Mouse (Mus musculus): ENCODE data around the gene Krtap1-3. TPM values are rescaled to one million over a fixed set of nuclear protein-coding genes. Genes with fewer than 3 reads are reported as not detected.

Gene Krtap1-3
- polyA plus RNA-seq, 1 experiment from 2014 or later = not detected

GRCm38 (mm10) chr11:99585096-99585495, 6.0 kb downstream of the Krtap1-3 start:
- Histone ChIP-seq H3K4me3 (no peak overlapping the region), H3K27me3 (ENCODE audit: low read depth, poor library complexity, severe bottlenecking) (no peaks in the 10 kb centered on the region), H3K4me1 (no peaks in the 10 kb centered on the region), H3K36me3 (no peaks in the 10 kb centered on the region), H3K27ac (no peak overlapping the region), H3K9me3 (replicated peaks) (no peaks in the 10 kb centered on the region)
- no peak for DNase-seq (ENCODE audit: low spot score)
- WGBS = 95% methylated on average over 7 of the region's 7 CpGs

- H3K36me3 ChIP-seq = no peaks in the 10 kb centered on the region
- no peak within 1 kb of the TSS for H3K27ac ChIP-seq
- 75% methylated on average over 5 of the region's 5 CpGs for WGBS
- H3K4me3 ChIP-seq = no peak within 1 kb of the TSS
- no peaks in the 10 kb centered on the region for H3K27me3 ChIP-seq (ENCODE audit: low read depth, poor library complexity, severe bottlenecking)
- no peaks in the 10 kb centered on the region for H3K9me3 ChIP-seq (replicated peaks)
- no peaks in the 10 kb centered on the region for H3K4me1 ChIP-seq
- no peak for DNase-seq (ENCODE audit: low spot score)
Measured at GRCm38 (mm10) chr11:99583245-99583704, 7.9 kb downstream of the Krtap1-3 start, which contains the start of gene Krtap1-4. TSS of gene Krtap1-4 (minus strand) at chr11:99583654.

GRCm38 (mm10) chr11:99581564-99581963, 9.6 kb downstream of the Krtap1-3 start:
- DNase-seq (ENCODE audit: low spot score) = no peak
- no peaks in the 10 kb centered on the region for H3K27me3 ChIP-seq (ENCODE audit: low read depth, poor library complexity, severe bottlenecking)
- WGBS = 88% methylated on average over 6 of the region's 6 CpGs

GRCm38 (mm10) chr11:99581051-99581450, 10.1 kb downstream of the Krtap1-3 start:
- Histone ChIP-seq H3K27ac (no peak overlapping the region), H3K27me3 (ENCODE audit: low read depth, poor library complexity, severe bottlenecking) (no peaks in the 10 kb centered on the region), H3K36me3 (no peaks in the 10 kb centered on the region), H3K4me3 (no peak overlapping the region), H3K4me1 (no peaks in the 10 kb centered on the region), H3K9me3 (replicated peaks) (no peaks in the 10 kb centered on the region)
- no peak for DNase-seq (ENCODE audit: low spot score)
- WGBS = 95% methylated on average over 5 of the region's 5 CpGs

More at GRCm38 (mm10) chr11:99581564-99581963, 9.6 kb downstream of the Krtap1-3 start:
- Histone ChIP-seq H3K36me3 (no peaks in the 10 kb centered on the region), H3K27ac (no peak overlapping the region), H3K9me3 (replicated peaks) (no peaks in the 10 kb centered on the region), H3K4me3 (no peak overlapping the region), H3K4me1 (no peaks in the 10 kb centered on the region)

- Histone ChIP-seq H3K27ac (no peak within 1 kb of the TSS), H3K4me3 (no peak within 1 kb of the TSS), H3K9me3 (replicated peaks) (no peaks in the 10 kb centered on the region), H3K36me3 (no peaks in the 10 kb centered on the region), H3K4me1 (no peaks in the 10 kb centered on the region), H3K27me3 (ENCODE audit: low read depth, poor library complexity, severe bottlenecking) (no peaks in the 10 kb centered on the region)
- WGBS = 89% methylated on average over 6 of the region's 6 CpGs
- no peak for DNase-seq (ENCODE audit: low spot score)
Measured at GRCm38 (mm10) chr11:99580636-99581035, 10.5 kb downstream of the Krtap1-3 start, which contains the start of gene Krtap1-5. TSS of gene Krtap1-5 (minus strand) at chr11:99581016.

- no peak overlapping the region; the same call in 1 of the 2 replicates for H3K27ac ChIP-seq
- H3K9me3 ChIP-seq (replicated peaks) = no peaks in the 10 kb centered on the region
- DNase-seq (ENCODE audit: low spot score) = peak; percentile 81
- H3K4me1 ChIP-seq = no peaks in the 10 kb centered on the region
- H3K4me3 ChIP-seq = no peak overlapping the region
- H3K27me3 ChIP-seq (ENCODE audit: low read depth, poor library complexity, severe bottlenecking) = no peaks in the 10 kb centered on the region
- 7% methylated on average over 7 of the region's 7 CpGs for WGBS
- H3K36me3 ChIP-seq = no peaks in the 10 kb centered on the region
Measured at GRCm38 (mm10) chr11:99574106-99574505, 17.0 kb downstream of the Krtap1-3 start.

GRCm38 (mm10) chr11:99573164-99573563, 18.0 kb downstream of the Krtap1-3 start:
- Histone ChIP-seq H3K4me1 (no peaks in the 10 kb centered on the region), H3K9me3 (replicated peaks) (no peaks in the 10 kb centered on the region), H3K36me3 (no peaks in the 10 kb centered on the region), H3K27me3 (ENCODE audit: low read depth, poor library complexity, severe bottlenecking) (no peaks in the 10 kb centered on the region), H3K27ac (no peak overlapping the region), H3K4me3 (no peak overlapping the region)
- DNase-seq (ENCODE audit: low spot score) = no peak
- WGBS = 77% methylated on average over 4 of the region's 4 CpGs

- Histone ChIP-seq H3K36me3 (no peaks in the 10 kb centered on the region), H3K9me3 (replicated peaks) (no peaks in the 10 kb centered on the region), H3K27me3 (ENCODE audit: low read depth, poor library complexity, severe bottlenecking) (no peaks in the 10 kb centered on the region), H3K4me3 (no peak within 1 kb of the TSS), H3K4me1 (no peaks in the 10 kb centered on the region), H3K27ac (no peak within 1 kb of the TSS)
- DNase-seq (ENCODE audit: low spot score) = no peak
- 85% methylated on average over 7 of the region's 7 CpGs for WGBS
Measured at GRCm38 (mm10) chr11:99566530-99566929, 24.6 kb downstream of the Krtap1-3 start, which contains the start of gene Krtap3-1. TSS of gene Krtap3-1 (minus strand) at chr11:99566630.

- no peak overlapping the region for H3K27ac ChIP-seq
- WGBS = 85% methylated on average over 6 of the region's 6 CpGs
- H3K36me3 ChIP-seq = no peaks in the 10 kb centered on the region
- DNase-seq (ENCODE audit: low spot score) = no peak
- H3K4me1 ChIP-seq = no peaks in the 10 kb centered on the region
- no peak overlapping the region for H3K4me3 ChIP-seq
- H3K27me3 ChIP-seq (ENCODE audit: low read depth, poor library complexity, severe bottlenecking) = no peaks in the 10 kb centered on the region
- H3K9me3 ChIP-seq (replicated peaks) = no peaks in the 10 kb centered on the region
Measured at GRCm38 (mm10) chr11:99562580-99562979, 28.6 kb downstream of the Krtap1-3 start.

GRCm38 (mm10) chr11:99559366-99559765, 31.8 kb downstream of the Krtap1-3 start, which contains the start of gene Gm11939:
TSS of gene Gm11939 (minus strand) at chr11:99559466.
- no peaks in the 10 kb centered on the region for H3K36me3 ChIP-seq
- WGBS = 93% methylated on average over 9 of the region's 9 CpGs

GRCm38 (mm10) chr11:99557976-99558745, 33.0 kb downstream of the Krtap1-3 start:
- WGBS = 88% methylated on average over 3 of the region's 3 CpGs
- Histone ChIP-seq H3K36me3 (no peaks in the 10 kb centered on the region), H3K27me3 (ENCODE audit: low read depth, poor library complexity, severe bottlenecking) (no peaks in the 10 kb centered on the region), H3K9me3 (replicated peaks) (no peaks in the 10 kb centered on the region), H3K4me1 (no peaks in the 10 kb centered on the region), H3K4me3 (no peak overlapping the region), H3K27ac (no peak overlapping the region)
- DNase-seq (ENCODE audit: low spot score) = no peak

More at GRCm38 (mm10) chr11:99559366-99559765, 31.8 kb downstream of the Krtap1-3 start, which contains the start of gene Gm11939:
- no peak for DNase-seq (ENCODE audit: low spot score)
- no peak within 1 kb of the TSS for H3K27ac ChIP-seq
- no peaks in the 10 kb centered on the region for H3K9me3 ChIP-seq (replicated peaks)
- no peaks in the 10 kb centered on the region for H3K4me1 ChIP-seq
- no peaks in the 10 kb centered on the region for H3K27me3 ChIP-seq (ENCODE audit: low read depth, poor library complexity, severe bottlenecking)
- no peak within 1 kb of the TSS for H3K4me3 ChIP-seq

- H3K36me3 ChIP-seq = no peaks in the 10 kb centered on the region
- no peak for DNase-seq (ENCODE audit: low spot score)
- no peak within 1 kb of the TSS for H3K27ac ChIP-seq
- 57% methylated on average over 2 of the region's 2 CpGs for WGBS
- no peaks in the 10 kb centered on the region for H3K27me3 ChIP-seq (ENCODE audit: low read depth, poor library complexity, severe bottlenecking)
- no peaks in the 10 kb centered on the region for H3K4me1 ChIP-seq
- H3K9me3 ChIP-seq (replicated peaks) = no peaks in the 10 kb centered on the region
- no peak within 1 kb of the TSS for H3K4me3 ChIP-seq
Measured at GRCm38 (mm10) chr11:99556753-99557152, 34.4 kb downstream of the Krtap1-3 start, which contains the start of gene Krtap3-2. TSS of gene Krtap3-2 (minus strand) at chr11:99556853.

GRCm38 (mm10) chr11:99556195-99556594, 34.9 kb downstream of the Krtap1-3 start:
- no peaks in the 10 kb centered on the region for H3K36me3 ChIP-seq
- no peaks in the 10 kb centered on the region for H3K4me1 ChIP-seq

More at GRCm38 (mm10) chr11:99556195-99556594, 34.9 kb downstream of the Krtap1-3 start:
- DNase-seq (ENCODE audit: low spot score) = no peak
- Histone ChIP-seq H3K9me3 (replicated peaks) (no peaks in the 10 kb centered on the region), H3K27ac (no peak overlapping the region), H3K27me3 (ENCODE audit: low read depth, poor library complexity, severe bottlenecking) (no peaks in the 10 kb centered on the region), H3K4me3 (no peak overlapping the region)
- WGBS = 85% methylated on average over 2 of the region's 2 CpGs
